Mouse (Mus musculus) cerebellum, adult 2 months (tissue): ENCODE data around the gene Ccdc187. TPM values are rescaled to one million over a fixed set of nuclear protein-coding genes. Genes with fewer than 3 reads are reported as not detected.

Experiments
- DNase-seq, 2 experiments: peaks; one replicate each; pipeline ENCODE4 v3.0.0; 2021
- H3K27ac ChIP-seq: fragments of 200-500 bp; 2 replicates; pipeline ENCODE4 v1.5.1; 2012; ENCODE audit warnings: low read length, control low read depth, inconsistent platforms; ENCODE audit not compliant: insufficient read depth
- H3K27me3 ChIP-seq: fragments of 200-500 bp; 2 replicates; pipeline ENCODE4 v1.6.1; 2012; ENCODE audit warnings: inconsistent platforms, mild to moderate bottlenecking, low read length, moderate library complexity; ENCODE audit not compliant: control insufficient read depth, insufficient read depth
- H3K4me1 ChIP-seq: fragments of 200-500 bp; 2 replicates; pipeline ENCODE4 v1.6.1; 2011; ENCODE audit warnings: low read length; ENCODE audit not compliant: control insufficient read depth, insufficient read depth
- H3K4me3 ChIP-seq: fragments of 200-500 bp; replicated peaks from 2 replicates; pipeline ENCODE3; 2011; ENCODE audit warnings: mild to moderate bottlenecking, low read depth, low read length, control low read depth; ENCODE audit not compliant: insufficient read depth
- CTCF ChIP-seq: fragments of 200-500 bp; IDR thresholded peaks from 2 replicates; pipeline ENCODE4 v1.5.1; 2011; ENCODE audit warnings: low read depth, mild to moderate bottlenecking, control low read depth, low read length, moderate library complexity, borderline replicate concordance; ENCODE audit not compliant: insufficient read depth
- WGBS: fragments of 180-500 bp; shearing (Covaris S2); methylation state at CpG from one replicate; pipeline ENCODE4 v1.1.7; 2018; 5-methylcytosine and 5-hydroxymethylcytosine counted together
- polyA plus RNA-seq: library from polyadenylated mRNA; depleted of rRNA; stranded (reverse); fragments of >200 nt; gene quantifications from 2 replicates; pipeline ENCODE4 v1.2.3, GENCODE M21; 2012; rRNA removed

Ccdc187 gene
- polyA plus RNA-seq, 1 experiment: 3.0 TPM

DNA sequence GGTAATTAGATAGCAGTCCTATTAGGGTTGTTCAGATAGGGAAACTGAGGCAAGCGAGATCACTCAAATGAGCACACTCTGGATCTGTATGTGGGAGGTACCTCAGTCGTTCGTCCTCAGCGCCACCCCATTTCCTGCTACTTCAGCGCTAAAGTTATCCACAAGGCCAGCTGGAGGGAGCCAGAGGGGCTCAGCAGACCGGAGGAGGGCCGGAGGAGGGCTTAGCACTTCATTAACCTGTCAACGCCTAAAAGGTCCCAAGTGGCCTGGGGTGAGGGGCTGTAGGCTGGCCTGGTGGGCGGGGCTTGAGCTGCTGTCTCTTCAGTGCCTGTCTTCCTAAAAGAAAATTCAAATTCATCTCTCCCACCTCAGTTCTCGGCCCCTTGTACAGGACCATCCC lies 95.9 kb downstream of the Ccdc187 start:
- WGBS: 48% methylated on average over 10 of the region's 10 CpGs
- Histone ChIP-seq H3K4me3 (no peak overlapping the region), H3K27ac (no peak overlapping the region), H3K27me3 (no peaks in the 10 kb centered on the region), H3K4me1 (no peaks in the 10 kb centered on the region)
- DNase-seq: no peak
- no peak for TF ChIP-seq CTCF

- TF ChIP-seq CTCF: no peak
These were observed 99.6 kb downstream of the Ccdc187 start for GRCm38 (mm10) chr2:26194552-26195339.

More at GRCm38 (mm10) chr2:26194552-26195339, 99.6 kb downstream of the Ccdc187 start:
- Histone ChIP-seq H3K4me1 (no peaks in the 10 kb centered on the region), H3K4me3 (no peak overlapping the region), H3K27me3 (no peaks in the 10 kb centered on the region), H3K27ac (no peak overlapping the region)
- DNase-seq: no peak
- 63% methylated on average over 7 of the region's 7 CpGs for WGBS

Other genes starting within 250 kb of the Ccdc187 start
- 117 and 124 TPM in 2 replicates for gene Nacc2, start 171.3 kb downstream of the Ccdc187 start, polyA plus RNA-seq
- 1.1 and 1.3 TPM in 2 replicates for gene Lhx3, start 86.3 kb downstream of the Ccdc187 start, polyA plus RNA-seq
- 20.7 and 24.3 TPM in 2 replicates for gene Qsox2, start 57.0 kb downstream of the Ccdc187 start, polyA plus RNA-seq
- 126 and 137 TPM in 2 replicates for gene Gpsm1, start 21.0 kb upstream of the Ccdc187 start, polyA plus RNA-seq
- gene Dnlz, start 57.6 kb upstream of the Ccdc187 start, polyA plus RNA-seq: 32.6 and 34.9 TPM in 2 replicates
- gene Card9, start 66.4 kb upstream of the Ccdc187 start, polyA plus RNA-seq: 5.7 and 6.2 TPM in 2 replicates
- 59.2 and 63.9 TPM in 2 replicates for gene Snapc4, start 86.1 kb upstream of the Ccdc187 start, polyA plus RNA-seq
- 288 and 289 TPM in 2 replicates for gene Entr1, start 94.8 kb upstream of the Ccdc187 start, polyA plus RNA-seq
- 98.2 and 104 TPM in 2 replicates for gene Pmpca, start 94.8 kb upstream of the Ccdc187 start, polyA plus RNA-seq
- 60.2 and 67.9 TPM in 2 replicates for gene Inpp5e, start 114.6 kb upstream of the Ccdc187 start, polyA plus RNA-seq
- gene Sec16a, start 150.7 kb upstream of the Ccdc187 start, polyA plus RNA-seq: 43.2 and 44.6 TPM in 2 replicates
- gene Notch1, start 222.1 kb upstream of the Ccdc187 start, polyA plus RNA-seq: 10.5 and 11.6 TPM in 2 replicates